Mouse (Mus musculus) limb, embryonic 12.5 days (tissue): Measurements from ENCODE around the gene Gm11541. TPM values are rescaled to one million over a fixed set of nuclear protein-coding genes. Genes with fewer than 3 reads are reported as not detected.
"Not testable (repeated sequence)": the region's sequence is repeated elsewhere in the genome, so short reads cannot be mapped to it uniquely, and the experiment has no call there.

Source experiments
- ATAC-seq: fragments of 200-750 bp; cut with Nextera tagmentation; 2 replicates; pipeline ENCODE4 v1.8.0; 2017; ENCODE audit warnings: low read depth, moderate TSS enrichment; ENCODE audit not compliant: insufficient number of reproducible peaks, insufficient read depth, low FRiP score, low TSS enrichment
- H3K27ac ChIP-seq: fragments of 300-500 bp; sonication (generic); 2 replicates; pipeline ENCODE4 v1.5.1; 2016; ENCODE audit warnings: mild to moderate bottlenecking, moderate library complexity
- H3K27me3 ChIP-seq: fragments of 300-500 bp; sonication (generic); 2 replicates; pipeline ENCODE4 v1.6.1; 2016; ENCODE audit warnings: mild to moderate bottlenecking, moderate library complexity
- H3K36me3 ChIP-seq: fragments of 300-500 bp; sonication (generic); 2 replicates; pipeline ENCODE4 v1.6.1; 2016; ENCODE audit warnings: mild to moderate bottlenecking, moderate library complexity
- H3K4me1 ChIP-seq: fragments of 300-500 bp; sonication (generic); replicated peaks from 2 replicates; pipeline ENCODE4 v1.6.1; 2016
- H3K4me2 ChIP-seq: fragments of 300-500 bp; sonication (generic); 2 replicates; pipeline ENCODE4 v1.6.1; 2016; ENCODE audit warnings: mild to moderate bottlenecking, moderate library complexity
- H3K4me3 ChIP-seq: fragments of 300-500 bp; sonication (generic); replicated peaks from 2 replicates; pipeline ENCODE4 v1.5.1; 2016; ENCODE audit warnings: mild to moderate bottlenecking
- H3K9ac ChIP-seq: fragments of 300-500 bp; sonication (generic); replicated peaks from 2 replicates; pipeline ENCODE4 v1.6.1; 2016; ENCODE audit warnings: mild to moderate bottlenecking, moderate library complexity
- H3K9me3 ChIP-seq: fragments of 300-500 bp; sonication (generic); 2 replicates; pipeline ENCODE4 v1.6.1; 2016; ENCODE audit warnings: mild to moderate bottlenecking, moderate library complexity
- WGBS: fragments of 180-500 bp; shearing (Covaris S2); methylation state at CpG from one replicate; pipeline ENCODE4 v1.1.7; 2016; 5-methylcytosine and 5-hydroxymethylcytosine counted together
- polyA plus RNA-seq: library from polyadenylated mRNA; unstranded; fragments of >200 nt; fragmentation: Nextera tagmentation; extraction: Ambion mirVana; gene quantifications from 2 replicates; pipeline ENCODE4 v1.2.1, GENCODE M21; 2016

Gm11541 gene
- polyA plus RNA-seq, 1 experiment from 2014 or later: 0.13 TPM

DNA sequence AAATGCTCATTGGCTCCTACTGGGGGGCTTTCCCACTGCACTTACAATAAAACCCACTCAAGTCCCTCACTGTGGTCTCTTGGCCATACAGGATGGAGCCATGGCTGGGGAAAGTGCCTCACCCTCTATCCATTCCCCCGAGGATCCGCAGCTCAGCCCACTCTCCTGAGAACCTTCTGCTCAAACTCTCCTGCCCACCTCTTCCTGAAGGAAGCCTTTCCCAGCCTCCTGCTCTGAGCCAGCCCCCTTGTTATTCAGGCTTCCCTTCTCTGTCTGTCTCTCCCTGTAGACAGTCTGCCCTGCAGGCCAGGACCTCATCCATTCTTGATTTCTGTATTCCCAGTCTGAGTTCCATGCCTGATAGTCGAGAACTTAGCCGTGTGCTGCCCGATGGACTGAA is 29.3 kb downstream of the Gm11541 start:
- H3K27me3 ChIP-seq: no peaks in the 10 kb centered on the region
- no peaks in the 10 kb centered on the region for H3K9me3 ChIP-seq
- no peak for ATAC-seq
- H3K36me3 ChIP-seq: peaks cover 17% of the 10 kb centered on the region
- H3K4me1 ChIP-seq: peaks cover 25% of the 10 kb centered on the region
- H3K4me2 ChIP-seq: peak overlapping the region; percentile 81; the same call in 1 of the 2 replicates
- 86% methylated on average over 5 of the region's 5 CpGs for WGBS
- H3K4me3 ChIP-seq: no peak overlapping the region
- no peak overlapping the region for H3K27ac ChIP-seq
- H3K9ac ChIP-seq: no peak overlapping the region; the same call in 1 of the 2 replicates

DNA sequence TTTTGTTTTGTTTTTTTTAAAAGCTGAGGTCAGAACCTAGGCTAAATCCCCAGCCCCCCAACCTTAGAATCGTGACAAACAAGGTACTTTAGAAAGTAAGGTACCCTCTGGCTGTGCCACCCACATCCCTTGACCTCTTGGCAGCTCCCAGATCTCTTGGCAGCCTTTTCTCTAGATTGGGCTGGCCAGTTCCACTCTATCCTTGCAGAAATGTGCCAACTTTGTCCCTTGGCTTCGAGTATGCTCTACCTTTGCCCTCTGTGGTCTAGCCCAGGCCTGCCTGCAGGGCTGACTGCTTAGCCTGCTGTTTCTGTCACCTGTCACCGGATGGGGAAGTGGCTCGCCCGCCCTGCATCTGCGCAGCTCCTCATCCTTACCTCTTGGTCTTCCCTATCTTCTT is 39.0 kb downstream of the Gm11541 start:
- peaks cover 98% of the 10 kb centered on the region for H3K36me3 ChIP-seq
- H3K9me3 ChIP-seq: no peaks in the 10 kb centered on the region

GRCm38 (mm10) chr11:94661344-94661743 is 43.0 kb downstream of the Gm11541 start:
- H3K27me3 ChIP-seq: no peaks in the 10 kb centered on the region
- H3K4me2 ChIP-seq: no peak overlapping the region
- H3K4me3 ChIP-seq: no peak overlapping the region
- WGBS: 46% methylated on average over 1 of the region's 1 CpGs
- ATAC-seq: no peak
- H3K9me3 ChIP-seq: no peaks in the 10 kb centered on the region
- H3K36me3 ChIP-seq: peaks cover 96% of the 10 kb centered on the region
- H3K27ac ChIP-seq: no peak overlapping the region
- no peaks in the 10 kb centered on the region for H3K4me1 ChIP-seq
- H3K9ac ChIP-seq: no peak overlapping the region

More for the DNA sequence above, 39.0 kb downstream of the Gm11541 start:
- no peak overlapping the region for H3K27ac ChIP-seq
- ATAC-seq: no peak
- 92% methylated on average over 6 of the region's 6 CpGs for WGBS
- H3K27me3 ChIP-seq: no peaks in the 10 kb centered on the region
- H3K4me3 ChIP-seq: no peak overlapping the region
- no peaks in the 10 kb centered on the region for H3K4me1 ChIP-seq
- H3K9ac ChIP-seq: no peak overlapping the region
- no peak overlapping the region for H3K4me2 ChIP-seq

DNA sequence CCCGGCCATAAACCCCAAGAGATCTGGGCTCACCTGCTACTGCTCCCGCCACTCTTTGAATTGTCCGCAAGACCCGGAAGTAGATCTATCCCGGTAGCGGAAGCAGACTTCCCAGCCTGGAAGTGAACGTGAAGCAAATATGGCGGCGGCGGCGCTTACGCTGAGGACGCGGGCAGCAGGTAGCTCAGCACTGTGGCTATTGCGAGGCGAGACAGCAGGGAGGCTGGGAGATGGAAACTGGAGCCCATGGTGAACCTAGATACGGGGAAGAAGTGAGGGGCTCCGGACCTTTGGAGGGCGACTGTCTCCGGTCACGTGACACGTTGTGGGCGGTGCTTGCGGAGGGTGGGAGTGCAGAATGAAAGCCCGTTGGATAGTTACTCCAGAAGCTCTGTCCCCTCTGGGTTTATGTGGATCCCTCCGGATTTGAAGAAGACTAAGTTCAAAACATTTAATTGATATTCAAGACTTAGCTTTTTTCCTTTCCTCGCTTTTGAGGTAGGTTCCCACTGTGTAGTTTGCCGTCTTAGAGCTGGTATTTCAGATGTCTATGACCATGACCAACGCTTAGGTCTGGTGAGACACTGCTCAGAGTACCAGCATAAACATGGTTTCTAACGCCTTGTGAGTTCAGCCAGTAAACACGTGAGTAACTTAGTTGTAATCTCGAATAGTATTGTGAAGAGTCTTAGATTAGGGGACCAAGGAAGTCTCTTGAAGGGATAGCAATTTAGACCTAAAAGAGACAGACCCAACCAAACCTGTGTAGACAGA is 50.4 kb downstream of the Gm11541 start, which contains the start of the genes Mrpl27 and Eme1:
Gene Mrpl27, plus strand, starts transcription at position 105 of the 774 bp plus-strand sequence.
Gene Eme1, minus strand, starts transcription at position 302 of the 774 bp plus-strand sequence.
- H3K27ac ChIP-seq: peak within 1 kb of the TSS; percentile 92
- H3K4me1 ChIP-seq: peaks cover 17% of the 10 kb centered on the region
- peak; percentile 75 for ATAC-seq
- H3K9me3 ChIP-seq: no peaks in the 10 kb centered on the region
- H3K4me2 ChIP-seq: peak within 1 kb of the TSS; percentile 66
- peak within 1 kb of the TSS; percentile 70 for H3K4me3 ChIP-seq
- H3K9ac ChIP-seq: peak within 1 kb of the TSS; percentile 62
- no peaks in the 10 kb centered on the region for H3K27me3 ChIP-seq
- H3K36me3 ChIP-seq: peaks cover 55% of the 10 kb centered on the region
- under 1% methylated on average over 32 of the region's 32 CpGs for WGBS

DNA sequence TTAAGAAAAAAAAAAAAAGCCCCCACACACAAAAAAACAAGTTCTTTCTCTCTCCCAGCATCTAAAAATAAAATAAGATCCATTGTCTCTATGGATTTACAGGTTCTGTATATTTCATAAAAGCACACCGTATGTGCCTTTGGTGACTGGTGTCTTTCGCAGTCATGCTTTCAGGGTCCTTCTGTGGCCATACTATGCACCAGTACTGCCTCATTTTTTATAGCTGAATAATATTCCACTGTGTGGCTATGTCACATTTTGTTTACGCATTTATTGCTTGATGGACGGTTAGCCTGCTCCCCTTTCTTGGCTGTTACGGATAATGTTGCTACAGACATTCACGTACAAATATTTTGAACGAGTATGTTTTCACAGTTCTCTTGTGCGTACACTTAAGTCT is 51.3 kb downstream of the Gm11541 start:
- Histone ChIP-seq H3K36me3 (peaks cover 54% of the 10 kb centered on the region), H3K9ac (0 out of 2 replicates have a peak overlapping the region, but pooled peaks have one; percentile 62), H3K27me3 (no peaks in the 10 kb centered on the region), H3K9me3 (no peaks in the 10 kb centered on the region), H3K4me2 (peak overlapping the region; percentile 66), H3K4me1 (peaks cover 17% of the 10 kb centered on the region), H3K27ac (no peak overlapping the region), H3K4me3 (peak overlapping the region; percentile 70)
- no peak for ATAC-seq
- 50% methylated on average over 8 of the region's 8 CpGs for WGBS

GRCm38 (mm10) chr11:94651241-94651640 is 53.1 kb downstream of the Gm11541 start:
- H3K4me1 ChIP-seq: peaks cover 17% of the 10 kb centered on the region
- not testable (repeated sequence) for ATAC-seq

GRCm38 (mm10) chr11:94646457-94646856 is 57.8 kb downstream of the Gm11541 start:
- no peak overlapping the region for H3K27ac ChIP-seq
- H3K36me3 ChIP-seq: peaks cover 95% of the 10 kb centered on the region
- no peaks in the 10 kb centered on the region for H3K4me1 ChIP-seq
- no peak for ATAC-seq
- H3K9me3 ChIP-seq: no peaks in the 10 kb centered on the region
- no peak overlapping the region for H3K4me3 ChIP-seq
- WGBS: 96% methylated on average over 4 of the region's 4 CpGs
- H3K9ac ChIP-seq: no peak overlapping the region
- H3K4me2 ChIP-seq: no peak overlapping the region
- no peaks in the 10 kb centered on the region for H3K27me3 ChIP-seq

More at GRCm38 (mm10) chr11:94651241-94651640, 53.1 kb downstream of the Gm11541 start:
- not testable (repeated sequence) for H3K4me2 ChIP-seq, H3K9me3 ChIP-seq, H3K9ac ChIP-seq, H3K4me3 ChIP-seq, H3K27ac ChIP-seq, H3K27me3 ChIP-seq
- WGBS: 94% methylated on average over 5 of the region's 7 CpGs
- peaks cover 54% of the 10 kb centered on the region for H3K36me3 ChIP-seq

Other genes starting within 250 kb of the Gm11541 start
- gene Cacna1g, start 230.3 kb downstream of the Gm11541 start, polyA plus RNA-seq: 25.5 and 26.9 TPM in 2 replicates
- gene Spata20, start 218.3 kb downstream of the Gm11541 start, polyA plus RNA-seq: 0.20 and 0.40 TPM in 2 replicates
- gene Epn3, start 204.5 kb downstream of the Gm11541 start, polyA plus RNA-seq: 2.8 and 4.1 TPM in 2 replicates
- gene Mycbpap, start 182.8 kb downstream of the Gm11541 start, polyA plus RNA-seq: 5.1 and 7.0 TPM in 2 replicates
- gene Rsad1, start 155.2 kb downstream of the Gm11541 start, polyA plus RNA-seq: 4.1 and 5.7 TPM in 2 replicates
- gene Chad, start 139.5 kb downstream of the Gm11541 start, polyA plus RNA-seq: 3.6 and 5.3 TPM in 2 replicates
- 5.0 and 6.0 TPM in 2 replicates for gene Acsf2, start 102.6 kb downstream of the Gm11541 start, polyA plus RNA-seq
- gene Lrrc59, start 74.7 kb downstream of the Gm11541 start, polyA plus RNA-seq: 205 and 217 TPM in 2 replicates
- gene Mrpl27, start 50.7 kb downstream of the Gm11541 start, polyA plus RNA-seq: 144 and 148 TPM in 2 replicates
- gene Eme1, start 50.5 kb downstream of the Gm11541 start, polyA plus RNA-seq: 37.1 and 42.2 TPM in 2 replicates
- gene Xylt2, start 27.0 kb downstream of the Gm11541 start, polyA plus RNA-seq: 24.7 and 31.9 TPM in 2 replicates
- 0.18 TPM in 1 of 2 replicates, not detected in the other for gene Cdc34b, start 37.3 kb upstream of the Gm11541 start, polyA plus RNA-seq
- gene Tmem92, start 78.2 kb upstream of the Gm11541 start, polyA plus RNA-seq: not detected in 2 replicates
- gene Col1a1, start 231.7 kb upstream of the Gm11541 start, polyA plus RNA-seq: 290 and 351 TPM in 2 replicates